Mouse (Mus musculus) megakaryocyte progenitor cell, adult 5-6 weeks (primary cell): Measurements from ENCODE around the gene Zfp879. TPM values are rescaled to one million over a fixed set of nuclear protein-coding genes. Genes with fewer than 3 reads are reported as not detected.

Experiments
- ATAC-seq: replicated peaks from 2 replicates; pipeline ENCODE4 v1.8.0; 2016; ENCODE audit warnings: mild to moderate bottlenecking, moderate TSS enrichment, inconsistent platforms; ENCODE audit not compliant: poor library complexity
- total RNA-seq, 2 experiments: library from RNA; stranded (forward) in 1 of 2; stranded (reverse) in 1 of 2; fragments of 157-497, 149-512 nt in 1 of 2; fragments of 200-1000 nt in 1 of 2; gene quantifications; 2 replicates each; pipeline versions ENCODE4 v1.2.3 to v1.2.4; 2015 to 2017

The Zfp879 gene
- 0.10 TPM in 1 of 2 replicates, not detected in the other for total RNA-seq (2015)
- 0.17 TPM in 1 of 2 replicates, not detected in the other for total RNA-seq (2017)

DNA sequence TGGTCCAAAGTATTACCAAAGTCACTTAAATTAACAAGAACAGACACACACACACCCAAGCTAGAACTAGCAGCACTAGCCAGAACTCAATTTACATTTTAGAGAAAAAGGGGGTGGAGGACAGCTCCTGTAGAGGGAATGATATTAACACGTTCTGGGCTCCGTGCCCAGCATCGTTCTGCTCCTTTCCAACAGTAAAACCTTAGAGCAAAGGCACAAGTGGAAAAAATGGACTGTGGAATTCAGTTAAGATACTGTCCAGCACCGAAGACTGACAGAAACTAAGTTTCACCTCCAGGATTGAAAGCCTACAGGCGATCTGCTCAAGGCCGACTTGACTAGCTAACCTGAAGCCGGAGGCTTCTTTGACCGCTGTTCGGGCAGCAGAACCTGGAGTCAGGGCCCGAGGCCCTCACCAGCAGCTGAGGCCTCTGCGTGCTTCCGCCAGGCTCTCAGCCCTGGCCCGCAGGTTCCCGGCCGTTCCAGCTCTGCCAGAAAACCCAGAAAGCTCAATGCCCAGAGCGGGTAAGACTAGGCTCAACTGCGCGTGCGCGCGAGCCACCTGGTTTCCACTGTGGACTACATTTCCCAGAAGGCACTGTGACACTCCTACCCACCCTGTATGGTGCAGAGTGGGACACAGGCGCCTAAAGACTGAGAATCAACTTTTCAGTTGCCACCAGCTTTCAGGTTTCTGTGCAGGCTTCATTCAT lies at the start of gene Zfp879:
Gene Zfp879, minus strand, starts transcription at position 530 of the 713 bp plus-strand sequence.
- ATAC-seq: peak; percentile 95

GRCm38 (mm10) chr11:50887390-50888128 lies 46.2 kb upstream of the Zfp879 start, which contains the start of gene Zfp454:
Zfp454 (minus strand) TSS chr11:50887651.
- no peak for ATAC-seq

- no peak for ATAC-seq
Observed at GRCm38 (mm10) chr11:50886933-50887293, 45.6 kb upstream of the Zfp879 start.

GRCm38 (mm10) chr11:50886231-50886932 lies 45.0 kb upstream of the Zfp879 start:
- no peak for ATAC-seq

DNA sequence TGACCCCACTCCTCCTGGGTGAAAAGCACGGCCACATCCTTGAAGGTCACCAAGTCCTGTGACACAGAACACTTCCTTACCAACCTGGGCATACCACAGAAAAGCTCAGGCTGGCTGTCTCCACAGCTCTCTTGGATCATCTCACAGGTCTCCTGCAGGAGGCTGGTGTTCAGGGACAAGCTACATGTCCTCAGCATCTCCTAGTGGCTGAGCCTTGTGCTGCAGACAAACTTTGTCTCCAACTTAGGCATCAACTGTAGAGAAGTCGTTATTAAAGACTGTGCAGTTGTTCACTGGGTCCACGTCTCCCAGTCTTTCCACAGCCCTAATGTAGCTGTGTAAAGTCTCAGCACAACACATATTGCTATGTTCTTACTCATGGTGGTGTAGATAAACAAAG lies 42.4 kb upstream of the Zfp879 start:
- no peak for ATAC-seq

DNA sequence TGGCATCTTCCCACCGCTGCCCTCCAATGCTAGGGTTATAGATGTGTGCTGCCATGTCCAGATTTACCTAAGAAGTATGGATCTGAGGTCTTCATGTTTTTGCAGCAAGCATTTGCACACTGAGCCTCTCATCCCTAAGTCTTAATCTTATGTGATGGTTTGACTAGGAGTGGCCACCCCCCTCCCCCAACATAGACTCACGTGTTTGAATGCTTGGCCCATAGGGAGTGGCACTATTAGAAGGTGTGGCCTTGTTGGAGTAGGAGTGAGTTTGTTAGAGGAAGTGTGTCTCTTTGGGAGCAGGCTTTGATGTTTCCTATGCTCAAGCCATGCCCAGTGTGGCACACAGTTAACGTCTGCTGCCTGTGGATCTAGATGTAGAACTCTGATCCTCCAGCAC lies 37.3 kb upstream of the Zfp879 start:
- ATAC-seq: no peak

GRCm38 (mm10) chr11:50850989-50851601 lies 9.7 kb upstream of the Zfp879 start:
- peak; percentile 23; the same call in 1 of the 2 replicates for ATAC-seq

GRCm38 (mm10) chr11:50850177-50850735 lies 8.9 kb upstream of the Zfp879 start, which contains the start of gene Grm6:
Grm6 (plus strand) TSS chr11:50850685.
- ATAC-seq: peak; percentile 37

- no peak for ATAC-seq
Observed at GRCm38 (mm10) chr11:50849310-50849709, 8.0 kb upstream of the Zfp879 start.

GRCm38 (mm10) chr11:50848520-50849137 lies 7.3 kb upstream of the Zfp879 start:
- peak; percentile 27 for ATAC-seq

- no peak for ATAC-seq
Observed at GRCm38 (mm10) chr11:50847047-50847446, 5.7 kb upstream of the Zfp879 start.

DNA sequence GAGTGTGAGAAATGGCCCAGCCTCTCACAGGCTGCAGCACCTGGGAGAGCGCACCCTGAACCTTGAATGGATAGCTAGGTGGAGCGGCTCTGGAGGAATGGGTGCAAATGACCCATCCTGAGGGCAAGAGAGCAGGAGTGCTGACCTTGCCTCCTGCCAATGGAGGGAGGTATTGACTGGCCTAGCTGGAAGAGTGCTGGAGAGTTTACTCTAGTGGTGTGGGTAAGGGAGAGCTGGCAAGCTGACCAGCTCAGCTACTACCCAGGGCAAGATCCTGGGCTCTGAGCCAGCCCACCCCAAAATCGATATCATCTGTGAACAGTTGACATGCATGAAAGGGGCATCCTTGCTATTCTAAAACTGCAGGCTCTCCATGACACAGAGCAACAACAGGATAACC lies 4.6 kb upstream of the Zfp879 start:
- no peak for ATAC-seq

- ATAC-seq: peak; percentile 54
Observed at GRCm38 (mm10) chr11:50835727-50836126, 5.6 kb downstream of the Zfp879 start.

GRCm38 (mm10) chr11:50827010-50827953 lies 14.1 kb downstream of the Zfp879 start, which contains the start of gene Zfp354c:
Zfp354c (minus strand) TSS chr11:50827724.
- peak; percentile 100 for ATAC-seq

DNA sequence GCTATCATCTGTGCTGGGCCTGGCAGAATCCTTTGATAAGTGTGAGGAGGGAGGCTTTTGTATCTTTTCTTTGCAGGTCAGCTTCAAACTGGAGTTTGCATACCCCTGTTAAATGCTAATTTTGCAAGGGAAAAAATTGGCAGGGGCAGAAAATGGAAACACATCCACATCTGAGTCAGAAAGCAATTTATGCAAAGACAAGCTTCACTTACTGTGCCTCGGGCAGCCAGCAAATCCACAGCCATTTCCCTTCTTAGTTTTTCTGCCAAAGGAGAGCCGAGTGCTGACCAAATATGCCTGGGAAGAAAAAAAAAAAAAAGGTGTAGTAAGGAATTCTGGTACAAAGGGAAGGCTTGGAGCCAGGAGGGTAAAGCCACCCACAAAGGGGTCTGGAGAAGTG lies 15.1 kb downstream of the Zfp879 start:
- ATAC-seq: no peak

DNA sequence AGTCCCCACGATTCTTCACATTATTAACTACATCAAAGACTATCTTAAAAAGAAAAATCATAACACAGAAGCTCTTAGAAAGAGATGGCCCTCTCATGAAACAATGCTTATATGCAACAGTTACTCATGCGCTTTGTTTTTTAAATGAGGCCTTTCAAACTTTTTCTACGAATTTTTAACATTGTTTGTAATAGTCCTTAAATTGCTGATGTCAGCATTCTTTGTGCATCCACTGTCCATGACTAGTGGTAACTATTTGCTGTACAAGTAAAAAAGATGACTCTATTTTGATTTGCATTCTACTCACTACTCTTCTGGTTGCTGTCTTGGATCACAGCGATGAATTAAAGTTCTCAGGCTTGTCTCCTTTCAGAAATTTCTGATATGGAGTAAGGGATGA lies 27.1 kb downstream of the Zfp879 start:
- ATAC-seq: no peak

- ATAC-seq: no peak
Observed at GRCm38 (mm10) chr11:50798836-50799235, 42.5 kb downstream of the Zfp879 start.

DNA sequence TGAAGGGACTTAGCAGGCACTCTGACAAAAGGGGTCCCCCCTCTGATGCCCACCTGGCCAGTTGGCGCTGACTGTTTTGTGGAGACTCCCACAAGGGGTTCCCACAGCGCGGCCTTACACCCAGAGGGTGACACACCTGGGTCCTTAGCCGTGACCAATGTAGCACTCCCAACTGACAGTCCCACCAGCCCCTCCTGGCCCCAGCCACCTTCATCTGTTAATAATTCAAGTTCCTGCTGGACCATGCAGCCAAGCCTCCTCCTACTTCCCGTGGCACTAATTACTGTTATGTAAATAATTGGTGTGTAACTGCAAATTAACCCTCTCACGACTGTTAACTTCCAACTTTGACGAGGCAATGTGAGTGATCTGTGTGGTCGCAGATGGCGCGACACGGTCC lies 43.7 kb downstream of the Zfp879 start:
- ATAC-seq: no peak
